Mouse (Mus musculus) retina, embryonic 14.5 days (tissue): ENCODE measurements around the gene Wdpcp.
"Not testable (repeated sequence)": the region's sequence is repeated elsewhere in the genome, so short reads cannot be mapped to it uniquely, and the experiment has no call there.

ENCODE experiments used
- DNase-seq: peaks from one replicate; pipeline ENCODE4 v3.0.0-alpha.2; 2015; ENCODE audit warnings: low spot score

Wdpcp gene

DNA sequence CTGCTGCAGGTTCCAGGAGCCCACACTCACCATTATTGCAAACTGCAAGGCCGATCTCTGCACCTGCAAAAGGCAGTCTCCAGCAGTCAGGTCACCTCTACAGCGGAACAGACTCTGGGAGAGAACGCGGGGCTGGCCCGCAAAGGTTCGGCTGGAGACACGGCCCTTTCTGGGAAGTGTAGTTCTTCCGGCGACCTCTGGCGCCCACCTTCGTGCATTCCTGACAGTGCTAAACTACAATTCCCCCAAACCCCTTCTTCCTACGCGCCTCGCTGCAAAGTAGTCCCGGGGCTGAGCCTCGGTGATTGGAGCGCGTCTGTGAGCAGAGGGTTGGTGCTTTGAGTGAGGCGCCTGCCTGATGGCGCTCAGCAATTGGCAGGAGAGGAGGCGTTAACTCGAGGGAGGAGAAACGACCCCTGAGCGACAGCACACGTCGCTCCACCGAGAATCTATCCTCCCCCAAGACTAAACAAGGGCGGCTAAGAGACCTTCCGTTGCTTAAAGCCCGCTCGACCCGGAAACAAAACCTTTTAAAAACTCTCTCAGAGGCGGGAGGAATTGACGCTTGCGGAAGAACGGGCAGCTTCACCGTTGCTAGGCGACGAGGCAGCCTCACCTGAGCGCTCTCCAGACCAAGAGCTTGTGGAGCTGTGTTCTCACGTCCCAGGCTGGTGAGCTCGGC lies at the start of gene Wdpcp, which contains the start of gene Mdh1:
TSS of gene Wdpcp (plus strand) at position 536 of the 682 bp plus-strand sequence.
TSS of gene Mdh1 (minus strand) at position 668 of the 682 bp plus-strand sequence.
- peak; percentile 96 for DNase-seq

DNA sequence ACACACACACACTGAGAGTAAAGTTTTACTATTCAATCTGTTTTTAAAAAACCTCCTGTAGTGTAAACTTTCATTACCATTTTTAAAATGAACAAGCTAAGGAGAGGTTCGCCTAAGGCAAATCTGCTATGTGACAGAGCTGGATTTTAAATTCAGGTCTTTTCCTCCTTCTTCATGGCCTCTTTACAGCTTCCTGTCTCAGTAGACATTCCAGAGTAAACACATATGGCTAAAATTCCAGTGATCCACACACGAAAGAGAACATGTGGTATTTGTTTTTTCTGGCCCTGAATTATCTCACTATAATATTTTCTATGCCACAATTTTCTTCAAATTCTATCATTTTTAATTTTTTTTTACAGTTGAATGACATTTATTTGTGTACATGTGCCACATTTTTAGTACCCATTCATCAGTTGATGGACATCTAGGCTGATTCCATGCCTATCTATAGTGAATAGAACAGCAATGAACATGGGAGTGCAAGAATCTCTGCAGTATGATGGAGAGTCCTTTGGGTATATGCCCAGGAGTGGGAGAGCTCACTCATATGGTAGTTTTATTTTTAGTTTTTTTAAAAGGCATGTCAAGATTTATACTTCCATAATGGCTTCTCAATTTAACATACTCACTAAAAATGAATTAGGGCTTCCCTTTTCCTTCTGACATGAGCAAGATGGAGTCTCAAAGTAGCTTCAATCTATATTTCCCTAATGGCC lies 43.2 kb upstream of the Wdpcp start:
- no peak for DNase-seq

DNA sequence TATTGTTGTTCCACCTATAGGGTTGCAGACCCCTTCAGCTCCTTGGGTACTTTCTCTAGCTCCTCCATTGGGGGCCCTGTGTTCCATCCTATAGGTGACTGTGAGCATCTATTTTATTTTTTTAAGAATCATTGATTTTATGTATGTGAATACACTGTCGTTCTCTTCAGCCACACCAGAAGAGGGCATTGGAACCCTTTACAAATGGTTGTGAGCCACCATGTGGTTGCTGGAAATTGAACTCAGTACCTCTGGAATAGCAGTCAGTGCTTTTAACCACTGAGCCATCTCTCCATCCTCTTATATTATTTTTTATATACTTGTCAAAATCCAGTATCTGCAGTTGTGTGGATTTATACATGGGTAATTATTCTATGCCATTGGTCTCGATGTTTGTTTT lies 41.2 kb upstream of the Wdpcp start:
- not testable (repeated sequence) for DNase-seq

DNA sequence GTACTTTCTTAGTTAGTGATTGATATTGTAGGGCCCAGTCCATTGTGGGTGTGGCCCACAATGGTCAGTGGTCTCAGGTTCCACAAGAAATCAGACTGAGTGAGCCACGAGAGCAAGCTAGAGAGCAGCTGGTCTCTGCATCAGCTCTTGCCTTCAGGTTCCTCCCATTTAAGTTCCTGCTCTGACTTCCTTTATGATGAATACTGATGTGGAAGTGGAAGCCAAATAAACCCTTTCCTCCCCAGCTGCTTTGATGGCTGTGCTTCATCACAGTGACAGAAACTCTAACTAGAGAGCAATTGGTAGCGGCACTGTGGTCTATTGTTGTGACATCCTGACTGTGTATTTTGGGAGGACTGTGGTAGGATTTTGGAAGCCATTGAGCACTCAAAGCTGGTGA lies 32.0 kb upstream of the Wdpcp start:
- DNase-seq, result no peak

DNA sequence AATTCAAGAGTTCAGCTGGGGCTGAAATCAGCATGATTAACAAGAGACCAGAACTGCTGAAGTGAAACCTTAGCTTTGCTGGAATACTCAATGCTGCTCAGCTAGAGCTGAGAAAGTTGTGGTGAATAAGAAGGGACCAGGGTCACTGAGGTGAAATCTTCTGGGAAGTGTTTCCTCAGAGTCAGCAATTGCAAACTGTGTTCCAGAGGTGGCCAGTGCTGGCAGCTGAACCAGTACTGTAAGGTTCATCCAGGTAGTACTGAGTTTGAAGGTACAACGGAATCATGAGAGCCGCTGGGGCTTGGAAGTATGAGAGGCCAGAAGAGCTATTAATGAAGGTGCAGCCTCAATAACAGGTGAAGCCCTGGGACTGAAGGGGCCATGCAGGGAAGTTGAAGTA lies 31.4 kb upstream of the Wdpcp start:
- DNase-seq, result no peak

DNA sequence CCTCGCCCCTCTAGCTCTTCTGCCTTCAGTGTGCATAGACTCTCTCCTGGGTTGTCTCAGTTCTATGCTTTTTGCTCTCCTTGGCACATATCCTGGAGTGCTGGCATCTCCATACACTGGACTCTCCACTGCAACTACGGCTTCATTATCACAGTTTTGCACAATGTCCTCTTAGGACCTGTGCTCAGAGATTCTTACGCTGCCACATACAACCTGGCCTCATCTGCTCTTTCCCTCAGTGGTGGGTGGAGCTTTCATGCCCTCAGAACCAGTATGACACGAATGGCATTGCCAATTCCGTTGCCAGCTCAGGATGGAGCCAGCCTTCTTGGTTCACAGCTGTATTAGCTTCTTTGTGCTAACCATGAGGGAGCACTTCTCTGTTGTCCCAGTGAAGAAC lies 29.3 kb upstream of the Wdpcp start:
- no peak for DNase-seq

DNA sequence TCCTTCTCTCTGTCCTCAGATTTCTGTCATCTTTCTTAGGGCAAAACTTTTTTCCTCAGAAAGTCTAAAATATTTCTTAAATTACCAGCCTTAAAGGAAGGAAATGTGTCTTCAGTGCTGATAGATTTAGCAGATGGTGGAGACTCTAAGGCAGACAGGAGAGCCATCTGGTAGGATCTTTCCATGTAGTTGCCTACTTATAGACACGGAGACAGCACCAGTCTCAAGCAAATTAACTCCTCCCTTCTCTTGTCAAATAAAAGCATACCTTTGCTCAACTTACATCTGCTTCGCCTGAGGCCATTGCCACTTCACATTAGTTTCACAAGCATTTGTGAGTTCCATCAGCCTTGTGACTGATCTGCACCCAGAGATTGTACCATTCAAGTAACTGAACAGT lies 27.0 kb upstream of the Wdpcp start:
- no peak for DNase-seq

DNA sequence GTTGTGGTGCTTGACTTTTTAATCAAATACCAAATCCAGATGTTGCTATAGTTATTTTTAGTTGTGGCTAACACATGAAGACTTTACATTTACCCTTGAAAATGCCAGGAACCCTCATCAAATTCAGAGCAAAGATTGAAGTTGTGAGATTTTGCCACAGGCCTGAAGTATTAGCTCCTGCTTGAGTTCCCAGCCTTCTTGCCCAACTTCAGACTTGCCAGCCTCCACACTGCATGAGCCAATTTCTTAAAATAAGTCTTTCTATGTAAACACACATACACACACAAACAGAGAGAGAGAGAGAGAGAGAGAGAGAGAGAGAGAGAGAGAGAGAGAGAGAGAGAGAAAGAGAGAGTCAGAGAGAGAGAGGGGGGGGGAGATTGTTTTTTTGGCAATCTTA lies 26.1 kb upstream of the Wdpcp start:
- DNase-seq, result no peak

DNA sequence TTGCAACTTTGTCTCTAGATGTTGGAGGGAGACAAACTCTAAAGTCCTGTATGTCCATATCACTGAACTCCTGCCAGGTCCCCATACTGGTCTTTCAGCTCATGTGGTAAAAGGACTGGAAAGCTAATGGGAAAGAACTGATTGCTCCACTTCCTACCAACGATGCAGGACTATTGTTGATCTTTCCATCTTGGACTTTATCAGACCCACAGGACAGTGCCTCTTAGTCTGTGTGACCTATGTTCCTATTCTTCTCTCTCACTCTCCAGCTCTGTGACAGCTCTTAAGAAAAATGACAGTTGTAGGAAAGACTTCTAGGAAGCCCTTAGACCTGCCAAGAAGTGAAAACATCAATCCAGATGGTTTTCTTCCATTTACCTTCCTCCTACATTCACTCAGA lies 25.4 kb upstream of the Wdpcp start:
- DNase-seq, result no peak

DNA sequence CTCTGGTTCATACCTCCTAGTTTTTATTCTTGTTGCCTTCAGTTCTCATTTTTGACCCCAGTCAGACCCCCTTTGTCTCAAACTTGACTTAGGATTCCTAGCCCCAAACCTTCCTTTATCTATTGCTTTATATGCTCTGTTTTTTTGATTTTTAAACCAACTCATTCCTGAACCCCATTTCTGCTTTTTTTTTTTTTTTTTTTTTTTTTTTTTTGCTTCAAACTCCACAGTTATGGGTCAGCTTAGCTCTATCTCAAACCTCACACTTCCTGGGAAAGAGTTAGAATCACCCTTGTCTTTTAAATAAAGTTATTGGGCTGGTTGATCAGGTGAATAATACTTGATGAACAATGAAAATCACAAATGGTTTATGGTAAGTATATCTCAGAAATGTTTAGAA lies 24.5 kb upstream of the Wdpcp start:
- no peak for DNase-seq

DNA sequence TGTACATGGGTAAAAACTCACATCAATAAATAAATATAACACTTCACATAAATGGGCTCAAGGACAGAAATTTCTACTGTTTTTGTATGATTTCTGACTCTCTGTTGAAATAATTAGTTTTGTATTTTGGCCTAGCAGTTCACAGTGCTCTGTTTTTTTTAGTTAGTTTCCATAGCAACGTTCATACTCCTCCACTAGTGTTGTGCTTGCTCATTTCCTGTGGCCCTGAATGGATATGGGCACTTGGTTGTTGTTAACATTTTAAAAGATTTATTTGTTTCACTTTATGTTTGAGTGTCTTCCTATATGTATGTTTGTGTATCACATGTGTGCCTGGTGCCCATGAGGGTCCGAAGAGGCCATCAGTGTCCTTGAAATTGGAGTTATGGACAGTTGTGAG lies 23.0 kb upstream of the Wdpcp start:
- no peak for DNase-seq

DNA sequence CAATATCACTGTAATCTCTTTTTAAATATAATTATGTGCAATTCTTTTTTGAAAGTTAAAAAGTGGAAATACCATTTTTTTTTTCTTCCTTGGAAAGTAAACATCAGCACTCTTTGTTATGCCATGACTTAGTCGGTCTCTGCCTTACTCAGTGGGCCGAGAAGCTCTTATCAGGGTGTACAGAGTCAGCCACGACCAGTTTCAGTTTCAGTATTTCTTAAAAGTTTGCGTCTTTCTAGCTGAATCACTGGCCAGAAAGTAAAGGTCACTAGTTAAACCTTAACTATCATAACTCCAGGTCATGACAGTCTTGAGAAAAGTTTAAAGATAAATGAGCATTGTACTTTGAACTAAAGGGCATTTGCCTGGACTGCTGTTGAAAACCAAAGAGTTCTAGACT lies 22.3 kb upstream of the Wdpcp start:
- DNase-seq, result no peak

DNA sequence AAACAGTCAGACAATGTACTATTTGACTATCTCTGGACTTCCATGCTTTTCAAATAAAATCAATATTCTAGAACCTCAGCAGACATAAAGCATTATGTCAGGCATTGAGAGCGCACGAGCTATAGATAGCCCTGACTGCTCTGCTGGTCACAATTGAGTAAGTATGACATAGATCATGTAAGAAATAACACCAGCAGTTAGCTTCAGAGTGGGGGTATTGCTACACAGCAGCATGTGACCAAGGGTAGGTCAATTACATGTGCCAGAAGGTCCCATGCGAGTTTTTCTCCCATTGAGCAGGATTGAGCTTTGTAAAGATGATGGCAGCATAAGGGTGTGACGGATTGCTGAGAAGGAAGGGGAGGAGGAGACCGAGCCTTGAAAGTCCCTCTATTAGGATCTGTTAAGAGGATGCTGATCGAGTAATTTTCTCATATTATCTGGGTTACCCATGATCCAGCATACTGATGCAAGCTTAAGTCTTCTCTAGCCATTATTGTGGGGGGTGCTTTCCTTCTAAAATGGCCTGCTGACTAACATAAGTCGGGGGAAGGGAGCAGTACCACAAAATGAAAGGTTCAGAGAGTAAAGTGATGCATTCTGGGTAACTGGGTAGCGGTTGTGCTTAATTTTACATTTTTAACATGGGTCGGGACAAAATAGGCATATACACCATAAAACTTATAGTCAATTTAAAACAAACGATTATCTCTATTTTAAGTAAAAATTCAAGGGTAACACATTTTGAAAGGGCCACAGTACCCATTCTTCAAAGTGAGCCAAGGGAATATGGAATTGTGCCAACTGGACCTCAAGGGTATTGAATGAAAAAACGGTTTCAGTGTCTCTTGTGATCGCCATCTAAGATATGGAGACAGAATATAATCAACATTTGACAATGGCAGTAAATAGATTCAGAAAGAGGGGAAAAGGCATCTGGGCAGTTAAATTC lies 21.5 kb upstream of the Wdpcp start:
- DNase-seq, result no peak

DNA sequence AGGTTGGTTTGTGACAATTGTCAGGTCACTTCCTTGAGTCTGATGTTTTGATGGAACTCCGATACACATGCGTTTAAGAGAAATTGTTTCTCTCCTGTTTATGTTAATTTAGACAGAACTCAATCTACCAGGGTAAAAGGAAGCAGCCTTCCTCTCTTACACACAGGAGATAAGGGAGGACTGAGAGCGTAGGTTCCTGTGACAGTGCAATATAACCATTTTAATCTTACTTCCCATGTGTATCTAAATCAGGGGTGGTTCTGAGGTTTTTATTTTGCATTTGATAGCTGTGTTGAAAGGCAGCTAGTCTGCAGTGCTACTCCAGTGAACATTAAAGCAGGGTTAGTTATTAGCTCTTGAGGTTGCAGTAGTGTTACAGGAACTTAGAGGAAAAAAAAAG lies 20.0 kb upstream of the Wdpcp start:
- DNase-seq, result no peak

DNA sequence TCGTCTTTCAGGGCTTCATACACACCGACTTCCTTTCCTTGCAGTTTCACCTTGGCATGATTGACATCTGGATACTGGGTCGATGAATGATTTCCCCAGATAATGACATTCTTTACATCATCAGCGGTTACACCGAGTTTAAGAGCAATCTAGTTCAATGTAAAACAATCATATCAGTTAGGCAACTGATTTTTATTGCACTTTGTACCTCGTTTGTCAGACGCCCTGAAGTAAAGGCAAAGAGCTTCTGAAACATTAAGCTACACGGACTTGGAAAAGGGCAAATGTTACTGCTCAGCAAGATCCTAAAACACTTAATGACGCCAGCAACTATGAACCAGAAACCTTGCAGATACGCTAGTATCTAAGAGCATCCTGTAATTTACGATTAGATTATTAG lies 12.3 kb upstream of the Wdpcp start:
- DNase-seq, result no peak

DNA sequence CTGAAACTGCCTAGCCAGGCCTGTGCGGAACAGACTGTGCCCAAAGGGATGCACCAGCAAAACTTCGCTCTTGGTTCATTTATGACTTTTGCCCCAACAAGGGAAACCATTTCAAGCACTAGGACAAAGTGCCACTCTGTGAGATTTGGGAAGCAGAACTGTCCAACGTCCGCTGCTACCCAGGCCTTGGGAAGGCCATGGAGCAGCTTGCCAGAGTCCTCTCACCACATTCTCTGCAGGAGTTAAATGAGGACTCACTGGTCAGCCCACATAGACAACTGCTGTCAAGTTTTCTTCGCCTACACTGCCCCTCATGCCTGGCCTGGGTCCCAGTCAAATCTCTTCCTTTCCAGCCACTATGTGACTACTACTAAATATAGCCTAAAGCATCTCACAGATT lies 10.7 kb upstream of the Wdpcp start:
- no peak for DNase-seq

DNA sequence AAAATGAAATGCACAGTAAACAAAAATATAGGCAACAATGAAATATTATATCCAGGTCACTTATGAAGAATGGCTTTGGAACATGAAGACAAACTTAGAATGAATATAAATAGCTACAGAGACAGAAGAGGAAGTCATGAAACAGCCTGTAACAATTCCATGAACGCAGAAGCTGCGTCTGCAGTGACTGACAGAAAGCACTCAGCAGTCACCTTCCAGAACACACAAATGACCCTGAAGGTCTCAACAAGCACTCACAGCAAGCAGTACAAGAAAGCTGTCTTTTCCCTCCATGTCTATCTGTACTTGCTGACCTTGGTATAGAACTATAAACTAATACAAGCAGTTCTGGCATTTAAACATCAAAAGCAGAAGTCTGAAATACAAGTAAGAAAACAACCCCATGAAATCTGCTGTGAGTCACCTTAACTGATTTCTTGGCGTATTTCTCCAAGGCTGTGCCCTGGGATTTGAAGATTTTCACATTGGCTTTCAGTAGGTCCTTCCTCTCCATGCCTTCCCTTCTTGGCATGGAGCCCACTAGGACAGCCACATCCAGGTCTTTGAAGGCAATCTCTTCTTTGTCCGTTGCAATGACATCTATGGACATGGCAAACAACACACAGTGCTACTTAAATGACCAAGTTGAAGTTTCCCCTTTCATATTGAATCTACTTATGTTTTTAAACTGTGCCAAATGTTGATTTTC lies 8.3 kb upstream of the Wdpcp start:
- no peak for DNase-seq

DNA sequence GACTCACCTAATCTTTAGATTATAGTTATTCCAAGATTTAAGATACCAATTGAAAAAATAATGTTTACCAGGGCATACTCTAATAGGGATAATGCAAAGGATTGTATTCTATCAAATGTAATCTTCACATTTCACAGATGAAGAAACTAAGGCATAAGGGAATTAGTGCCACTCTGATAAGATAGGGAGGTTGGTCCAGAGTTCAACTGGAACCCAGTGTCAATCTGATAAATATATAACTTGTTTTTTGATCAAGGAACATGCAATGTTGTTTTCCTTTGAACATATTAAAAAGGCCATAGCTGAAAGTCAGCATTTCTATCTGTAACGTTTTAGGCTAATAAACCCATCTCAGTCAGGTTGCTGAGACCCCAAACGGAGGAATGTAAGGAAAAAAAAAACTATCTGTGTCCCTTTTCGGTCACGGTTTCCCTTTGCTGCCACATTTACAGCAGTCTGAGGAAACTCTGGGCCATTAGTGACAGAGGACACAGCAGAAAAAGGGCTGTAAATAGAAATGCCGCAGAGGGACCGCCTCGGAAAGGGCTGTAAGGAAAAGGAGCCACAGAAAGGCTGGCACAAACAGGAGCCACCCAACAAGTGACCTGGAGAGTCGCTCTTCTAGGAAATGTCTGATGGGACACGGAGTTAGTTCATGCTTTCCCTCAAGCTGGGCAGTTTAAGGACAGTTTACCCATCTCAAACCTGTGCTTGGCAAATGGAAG lies 7.2 kb upstream of the Wdpcp start:
- DNase-seq, result no peak

DNA sequence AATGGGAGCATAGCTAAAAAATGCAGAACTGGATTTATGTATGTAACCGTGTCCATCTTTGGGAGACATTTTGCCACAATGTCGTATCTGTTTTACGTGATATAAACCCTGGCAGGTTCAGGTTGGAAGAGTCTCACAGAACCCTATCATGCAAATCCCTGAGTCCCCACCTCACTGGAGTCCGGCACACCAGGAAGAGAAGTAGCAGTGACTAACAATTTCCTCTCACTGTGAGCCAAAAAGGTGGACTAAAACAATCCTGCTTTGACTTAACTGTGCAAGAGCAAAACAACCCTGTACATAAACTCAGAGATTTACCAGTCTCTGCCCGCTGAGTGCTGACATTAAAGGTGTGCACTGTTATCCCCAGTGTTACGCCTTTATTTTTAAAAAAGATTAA lies 5.1 kb upstream of the Wdpcp start:
- DNase-seq, result no peak

DNA sequence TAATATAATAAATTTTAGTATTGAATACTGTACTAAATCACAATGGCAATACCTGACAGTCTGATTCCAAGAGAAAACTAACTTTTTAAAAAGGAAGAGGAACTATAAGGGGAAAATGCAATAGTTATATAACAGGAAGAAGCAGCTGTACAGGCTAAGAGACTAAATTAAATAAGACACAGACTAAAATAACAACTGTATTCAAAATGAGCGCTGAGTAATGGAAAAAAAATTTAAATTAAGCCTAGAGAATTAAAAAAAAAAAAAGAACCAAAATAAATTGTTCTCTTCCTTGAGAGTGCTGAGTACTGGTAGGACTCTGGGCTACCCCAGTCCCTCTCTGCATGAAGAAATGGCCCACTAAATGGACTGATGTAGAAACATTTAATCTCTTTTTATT lies 4.3 kb upstream of the Wdpcp start:
- no peak for DNase-seq

DNA sequence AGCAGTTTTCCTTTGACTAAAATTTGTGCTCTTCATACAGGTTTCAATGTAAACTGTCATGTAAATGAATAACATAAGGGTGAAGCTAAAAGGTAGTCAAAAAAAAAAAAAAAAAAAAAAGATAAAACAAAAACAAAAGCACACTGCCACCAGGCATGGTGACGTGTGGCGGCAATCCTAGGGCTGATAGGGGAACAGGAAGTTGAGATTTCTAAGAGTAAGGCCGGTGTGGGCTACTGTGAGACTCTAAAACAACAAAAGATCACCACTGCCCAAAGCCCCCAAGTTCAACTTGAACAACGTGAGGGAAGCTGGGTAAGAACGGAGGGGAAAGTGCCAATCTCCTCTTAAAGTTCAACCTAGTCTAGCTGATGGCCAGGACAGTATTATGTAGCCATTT lies 3.0 kb upstream of the Wdpcp start:
- DNase-seq, result no peak
